Mouse (Mus musculus) bone marrow macrophage, adult 2 months (primary cell): ENCODE data around the gene Slc9b1.

Experiments
- CTCF ChIP-seq: IDR thresholded peaks from 2 replicates; pipeline ENCODE4 v1.5.1; 2012; ENCODE audit warnings: low read depth, mild to moderate bottlenecking, low read length, moderate library complexity
- POLR2A ChIP-seq: IDR thresholded peaks from 2 replicates; pipeline ENCODE4 v1.6.1; 2012; ENCODE audit warnings: mild to moderate bottlenecking, low read depth, low read length, borderline replicate concordance

DNA sequence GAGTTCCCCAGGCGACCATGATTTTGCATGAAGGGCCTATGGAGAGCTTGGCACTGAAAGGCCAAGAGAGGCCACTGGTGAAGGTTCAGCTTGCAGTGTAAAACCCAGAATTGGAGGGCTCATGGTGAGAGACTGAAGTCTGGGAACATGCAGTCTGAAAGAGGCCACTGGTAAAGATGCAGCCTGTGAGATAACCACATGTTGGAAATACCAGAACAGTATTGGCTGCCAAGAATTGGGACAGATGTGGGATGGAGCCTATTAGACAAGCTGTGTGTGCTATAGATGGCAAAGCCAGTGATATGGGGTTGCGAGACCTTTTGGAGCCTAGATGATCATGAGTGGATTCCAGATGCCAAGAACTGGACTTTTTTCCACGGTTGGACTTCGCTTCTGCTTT lies 32.0 kb downstream of the Slc9b1 start:
- TF ChIP-seq CTCF (no peak), POLR2A (no peak)
